Mouse (Mus musculus) liver, postnatal 0 days (tissue): ENCODE measurements around the gene Rapgef4. TPM values are rescaled to one million over a fixed set of nuclear protein-coding genes. Genes with fewer than 3 reads are reported as not detected.

Source experiments
- ATAC-seq: fragments of 200-750 bp; cut with Nextera tagmentation; 2 replicates; pipeline ENCODE4 v1.8.0; 2017; ENCODE audit warnings: mild to moderate bottlenecking, moderate library complexity
- DNase-seq: peaks from one replicate; pipeline ENCODE4 v3.0.0-alpha.2; 2016
- H3K27ac ChIP-seq: fragments of 300-500 bp; sonication (generic); 2 replicates; pipeline ENCODE4 v1.5.1; 2014; ENCODE audit warnings: antibody characterized with exemption, moderate library complexity, mild to moderate bottlenecking, low read depth
- H3K27me3 ChIP-seq: fragments of 300-500 bp; sonication (generic); 2 replicates; pipeline ENCODE4 v1.6.1; 2014; ENCODE audit warnings: low read length, control low read depth, mixed read lengths; ENCODE audit not compliant: insufficient read depth
- H3K36me3 ChIP-seq: fragments of 300-500 bp; sonication (generic); replicated peaks from 2 replicates; pipeline ENCODE4 v1.6.1; 2014; ENCODE audit warnings: mild to moderate bottlenecking, control low read depth, low read length, moderate library complexity, mixed read lengths; ENCODE audit not compliant: insufficient read depth
- H3K4me1 ChIP-seq: fragments of 300-500 bp; sonication (generic); 2 replicates; pipeline ENCODE4 v1.6.1; 2014; ENCODE audit warnings: antibody characterized with exemption, mild to moderate bottlenecking, control low read depth; ENCODE audit not compliant: insufficient read depth
- H3K4me2 ChIP-seq: fragments of 300-500 bp; sonication (generic); 2 replicates; pipeline ENCODE4 v1.6.1; 2014; ENCODE audit warnings: low read depth, mild to moderate bottlenecking, low read length, moderate library complexity, mixed read lengths
- H3K4me3 ChIP-seq: fragments of 300-500 bp; sonication (generic); 2 replicates; pipeline ENCODE4 v1.5.1; 2014; ENCODE audit warnings: low read depth, low read length
- H3K9ac ChIP-seq: fragments of 300-500 bp; sonication (generic); replicated peaks from 2 replicates; pipeline ENCODE4 v1.6.1; 2014; ENCODE audit warnings: mild to moderate bottlenecking, moderate library complexity
- H3K9me3 ChIP-seq: fragments of 300-500 bp; sonication (generic); 2 replicates; pipeline ENCODE4 v1.6.1; 2016; ENCODE audit warnings: mild to moderate bottlenecking, control low read depth, low read length, mixed read lengths
- CTCF ChIP-seq: sonication (generic); IDR thresholded peaks from 2 replicates; pipeline ENCODE4 v1.5.1; 2016; ENCODE audit warnings: antibody characterized with exemption, low read depth
- EP300 ChIP-seq: IDR thresholded peaks from 2 replicates; pipeline ENCODE4 v1.6.1; 2016; ENCODE audit warnings: antibody characterized with exemption, low read depth, mild to moderate bottlenecking
- WGBS: fragments of 180-500 bp; shearing (Covaris S2); extraction: QIAGEN DNeasy Blood & Tissue Kit; methylation state at CpG from one replicate; pipeline ENCODE4 v1.1.7; 2014; ENCODE audit not compliant: insufficient replicate concordance; 5-methylcytosine and 5-hydroxymethylcytosine counted together
- polyA plus RNA-seq: library from polyadenylated mRNA; unstranded; fragments of >200 nt; fragmentation: Nextera tagmentation; extraction: Ambion mirVana; gene quantifications from 2 replicates; pipeline ENCODE4 v1.2.1, GENCODE M21; 2015

Rapgef4 gene
- polyA plus RNA-seq, 1 experiment from 2014 or later = 30.2 TPM

DNA sequence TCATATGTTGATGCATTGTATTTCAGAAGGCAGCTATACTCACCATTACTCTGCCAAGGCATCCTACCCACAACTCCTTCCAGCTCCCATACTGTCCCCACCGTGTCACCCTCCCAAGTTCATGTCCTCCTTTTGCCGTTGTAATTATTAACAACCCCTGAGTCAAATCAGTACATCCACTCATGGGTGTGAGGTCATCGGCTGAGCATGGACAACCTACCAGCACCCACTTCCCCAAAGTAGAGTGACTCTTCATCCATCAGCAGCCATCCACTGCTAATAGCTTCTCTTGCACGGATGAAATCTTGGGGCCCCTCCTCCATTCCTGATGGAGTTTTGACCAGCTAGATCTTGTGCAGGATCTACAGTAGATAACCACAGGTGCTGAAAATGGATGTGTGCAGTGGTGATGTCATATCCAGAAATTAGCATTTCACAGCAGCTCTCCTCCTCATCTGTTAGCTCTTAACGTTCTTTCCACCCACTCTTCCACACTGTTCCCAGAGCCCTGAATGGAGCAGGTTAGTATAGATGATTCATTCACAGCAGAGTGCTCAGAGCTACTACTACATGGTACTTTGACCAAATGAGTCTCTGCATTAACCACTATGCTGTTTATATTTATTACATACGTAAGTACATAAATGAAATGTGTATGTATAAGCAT is 281.9 kb downstream of the Rapgef4 start:
- Histone ChIP-seq H3K9ac (no peak overlapping the region), H3K4me3 (no peak overlapping the region), H3K27me3 (no peaks in the 10 kb centered on the region), H3K36me3 (no peaks in the 10 kb centered on the region), H3K4me1 (peaks cover 11% of the 10 kb centered on the region), H3K4me2 (no peak overlapping the region), H3K9me3 (no peaks in the 10 kb centered on the region), H3K27ac (no peak overlapping the region)
- TF ChIP-seq CTCF = no peak
- TF ChIP-seq EP300 = no peak
- 65% methylated on average over 6 of the region's 6 CpGs for WGBS
- peak; percentile 50; the same call in 1 of the 2 replicates for ATAC-seq
- no peak for DNase-seq

DNA sequence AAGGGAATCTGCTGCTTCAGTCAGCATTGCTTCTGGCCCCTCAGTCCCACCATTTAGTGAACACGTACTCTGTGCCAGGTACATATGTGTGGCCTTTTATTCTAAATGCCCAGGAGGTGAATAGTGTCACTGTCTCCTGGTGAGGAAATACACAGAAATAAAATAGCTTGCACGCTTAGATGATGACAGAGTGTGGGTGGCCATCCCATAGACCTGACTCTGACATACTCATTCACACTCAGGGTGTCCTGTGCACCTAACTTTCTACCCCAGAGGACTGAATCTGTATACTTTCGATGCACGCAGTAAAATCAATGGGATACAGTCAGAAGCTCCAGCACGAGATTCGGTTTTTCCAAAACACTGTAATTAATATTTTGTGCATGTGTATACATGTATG is 286.4 kb downstream of the Rapgef4 start:
- Histone ChIP-seq H3K4me2 (no peak overlapping the region), H3K27me3 (no peaks in the 10 kb centered on the region), H3K27ac (no peak overlapping the region), H3K9me3 (no peaks in the 10 kb centered on the region), H3K9ac (no peak overlapping the region), H3K4me3 (no peak overlapping the region), H3K36me3 (no peaks in the 10 kb centered on the region), H3K4me1 (no peaks in the 10 kb centered on the region)
- TF ChIP-seq EP300 = no peak
- 83% methylated on average over 6 of the region's 6 CpGs for WGBS
- no peak for DNase-seq
- ATAC-seq = no peak

DNA sequence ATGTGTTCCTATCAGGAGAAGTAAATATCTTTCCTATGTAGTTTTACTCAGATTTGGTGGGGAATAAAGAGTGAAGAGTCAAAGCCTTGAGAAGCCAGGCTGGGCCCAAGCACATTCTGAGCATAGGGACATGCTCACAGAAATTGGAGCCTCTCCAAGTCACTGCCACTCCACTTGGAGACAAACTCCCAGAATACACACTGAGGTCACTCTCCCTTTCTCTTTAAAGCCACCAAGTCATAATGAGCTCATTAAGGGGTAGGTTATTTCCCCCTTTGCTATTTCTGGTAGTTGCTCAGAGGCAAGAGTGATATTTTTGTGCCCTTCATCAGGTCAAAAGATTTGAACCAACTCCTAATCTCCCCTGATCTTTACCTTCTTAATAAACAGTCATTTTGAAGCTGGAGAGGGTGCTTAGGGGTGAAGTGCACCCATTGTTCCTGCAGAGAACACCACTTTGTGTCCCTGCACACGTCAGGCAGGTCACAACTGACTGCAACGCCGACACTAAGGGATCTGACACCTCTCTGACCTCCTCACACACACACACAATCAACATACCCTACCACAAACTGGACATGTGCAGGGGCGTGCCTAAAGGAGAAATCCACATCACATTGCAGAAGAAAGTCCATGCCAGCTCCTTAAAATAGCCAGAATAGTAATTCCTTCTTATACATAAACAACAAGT is 288.8 kb downstream of the Rapgef4 start:
- Histone ChIP-seq H3K36me3 (no peaks in the 10 kb centered on the region), H3K27ac (no peak overlapping the region), H3K4me1 (no peaks in the 10 kb centered on the region), H3K9me3 (no peaks in the 10 kb centered on the region), H3K4me3 (no peak overlapping the region), H3K9ac (no peak overlapping the region), H3K27me3 (no peaks in the 10 kb centered on the region), H3K4me2 (no peak overlapping the region)
- WGBS = 52% methylated on average over 4 of the region's 4 CpGs
- no peak for DNase-seq
- TF ChIP-seq CTCF (no peak), EP300 (no peak)
- no peak for ATAC-seq

DNA sequence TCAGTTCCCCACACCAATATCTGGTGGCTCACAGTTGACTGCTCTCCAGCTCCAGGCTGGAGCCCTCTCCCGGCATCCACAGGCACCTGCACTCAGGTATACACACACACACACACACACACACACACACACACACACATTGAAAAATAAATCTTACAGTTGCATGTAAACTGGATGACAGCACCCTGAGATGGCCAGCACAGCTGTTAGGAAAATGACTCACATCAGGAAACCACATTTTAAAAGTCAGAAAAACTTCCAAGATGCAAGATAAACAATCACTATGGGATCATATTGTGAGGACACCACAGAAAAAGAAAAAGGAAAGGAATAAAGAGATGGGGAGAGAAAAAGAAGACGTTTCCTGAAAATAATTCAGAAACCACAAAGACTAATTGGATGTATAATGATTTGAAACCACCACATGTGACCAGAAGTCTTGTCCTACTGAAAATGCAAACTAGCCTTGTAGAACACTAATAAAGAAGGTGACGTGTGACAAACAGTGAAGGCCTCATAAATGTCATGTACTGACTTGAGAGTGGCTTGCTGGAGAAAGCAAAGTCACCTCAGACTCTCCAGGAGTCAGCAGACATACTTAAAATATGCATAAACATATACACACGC is 297.3 kb downstream of the Rapgef4 start:
- no peak overlapping the region for H3K27ac ChIP-seq

DNA sequence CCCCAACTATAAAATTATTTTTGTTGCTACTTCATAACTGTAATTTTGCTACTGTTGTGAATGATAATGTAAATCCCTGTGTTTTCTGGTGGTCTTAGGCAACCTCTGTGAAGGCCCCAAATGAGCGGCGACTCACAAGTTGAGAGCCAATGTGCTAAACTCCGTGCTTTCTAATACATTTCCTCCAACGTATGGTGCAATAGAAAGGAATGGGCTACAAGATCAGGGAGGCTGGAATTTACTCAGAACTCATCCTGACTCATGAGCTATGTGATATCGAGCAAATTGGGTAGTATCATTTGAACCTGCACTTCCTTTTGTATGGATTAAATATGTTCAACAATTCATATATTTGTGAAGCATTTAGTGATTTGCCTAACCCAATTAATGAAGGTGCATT is 299.5 kb downstream of the Rapgef4 start:
- H3K9me3 ChIP-seq = no peaks in the 10 kb centered on the region
- no peak overlapping the region for H3K9ac ChIP-seq
- H3K4me1 ChIP-seq = no peaks in the 10 kb centered on the region
- WGBS = 84% methylated on average over 5 of the region's 5 CpGs
- no peak overlapping the region for H3K4me3 ChIP-seq
- ATAC-seq = no peak
- no peak for DNase-seq
- TF ChIP-seq EP300 (no peak), CTCF (no peak)
- no peaks in the 10 kb centered on the region for H3K36me3 ChIP-seq
- no peak overlapping the region for H3K4me2 ChIP-seq
- H3K27ac ChIP-seq = no peak overlapping the region
- H3K27me3 ChIP-seq = no peaks in the 10 kb centered on the region

More for the DNA sequence above, 297.3 kb downstream of the Rapgef4 start:
- Histone ChIP-seq H3K9ac (no peak overlapping the region), H3K9me3 (no peaks in the 10 kb centered on the region), H3K27me3 (no peaks in the 10 kb centered on the region), H3K4me2 (no peak overlapping the region), H3K4me1 (no peaks in the 10 kb centered on the region), H3K4me3 (no peak overlapping the region), H3K36me3 (no peaks in the 10 kb centered on the region)
- no peak for DNase-seq
- TF ChIP-seq EP300 (no peak), CTCF (no peak)
- no peak for ATAC-seq
- WGBS = 63% methylated on average over 4 of the region's 4 CpGs

DNA sequence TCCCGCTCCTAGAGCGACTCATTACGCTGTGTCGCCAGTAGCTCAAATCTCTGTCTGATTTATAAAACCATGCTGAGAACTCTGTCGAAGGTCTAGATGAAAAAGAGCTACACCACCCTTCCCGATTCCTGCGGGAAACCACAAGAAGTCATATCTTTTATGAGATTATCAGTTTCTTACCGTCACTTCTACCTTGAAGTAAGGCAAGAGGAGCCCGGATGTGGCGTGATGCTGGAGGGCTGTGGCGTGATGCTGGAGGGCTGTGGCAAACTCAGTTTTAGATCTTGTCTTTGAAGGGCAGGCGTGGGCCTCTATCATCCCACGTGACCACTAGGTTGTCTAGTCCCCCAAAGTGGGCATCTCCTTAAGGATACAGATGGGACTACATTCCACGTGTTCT is 300.9 kb downstream of the Rapgef4 start:
- no peak overlapping the region for H3K4me3 ChIP-seq
- H3K4me2 ChIP-seq = no peak overlapping the region
- no peaks in the 10 kb centered on the region for H3K4me1 ChIP-seq
- TF ChIP-seq EP300 (no peak), CTCF (no peak)
- H3K9me3 ChIP-seq = no peaks in the 10 kb centered on the region
- no peak overlapping the region for H3K27ac ChIP-seq
- WGBS = 76% methylated on average over 14 of the region's 14 CpGs
- H3K36me3 ChIP-seq = no peaks in the 10 kb centered on the region
- ATAC-seq (no peak), DNase-seq (no peak)
- H3K9ac ChIP-seq = no peak overlapping the region
- no peaks in the 10 kb centered on the region for H3K27me3 ChIP-seq
